Mouse (Mus musculus) ovary, adult 10 weeks (tissue): ENCODE results near the gene Nras. TPM values are rescaled to one million over a fixed set of nuclear protein-coding genes. Genes with fewer than 3 reads are reported as not detected.

ENCODE experiments used
- polyA plus RNA-seq: library from polyadenylated mRNA; stranded (reverse); fragments of 350-450 nt; fragmentation: Illumina TruSeq; extraction: RNeasy Lipid Tissue Mini Kit (QIAGEN cat#74804); gene quantifications from one replicate; pipeline ENCODE4 v1.2.3, GENCODE M21; 2014

Nras gene
- polyA plus RNA-seq: 78.1 TPM

DNA sequence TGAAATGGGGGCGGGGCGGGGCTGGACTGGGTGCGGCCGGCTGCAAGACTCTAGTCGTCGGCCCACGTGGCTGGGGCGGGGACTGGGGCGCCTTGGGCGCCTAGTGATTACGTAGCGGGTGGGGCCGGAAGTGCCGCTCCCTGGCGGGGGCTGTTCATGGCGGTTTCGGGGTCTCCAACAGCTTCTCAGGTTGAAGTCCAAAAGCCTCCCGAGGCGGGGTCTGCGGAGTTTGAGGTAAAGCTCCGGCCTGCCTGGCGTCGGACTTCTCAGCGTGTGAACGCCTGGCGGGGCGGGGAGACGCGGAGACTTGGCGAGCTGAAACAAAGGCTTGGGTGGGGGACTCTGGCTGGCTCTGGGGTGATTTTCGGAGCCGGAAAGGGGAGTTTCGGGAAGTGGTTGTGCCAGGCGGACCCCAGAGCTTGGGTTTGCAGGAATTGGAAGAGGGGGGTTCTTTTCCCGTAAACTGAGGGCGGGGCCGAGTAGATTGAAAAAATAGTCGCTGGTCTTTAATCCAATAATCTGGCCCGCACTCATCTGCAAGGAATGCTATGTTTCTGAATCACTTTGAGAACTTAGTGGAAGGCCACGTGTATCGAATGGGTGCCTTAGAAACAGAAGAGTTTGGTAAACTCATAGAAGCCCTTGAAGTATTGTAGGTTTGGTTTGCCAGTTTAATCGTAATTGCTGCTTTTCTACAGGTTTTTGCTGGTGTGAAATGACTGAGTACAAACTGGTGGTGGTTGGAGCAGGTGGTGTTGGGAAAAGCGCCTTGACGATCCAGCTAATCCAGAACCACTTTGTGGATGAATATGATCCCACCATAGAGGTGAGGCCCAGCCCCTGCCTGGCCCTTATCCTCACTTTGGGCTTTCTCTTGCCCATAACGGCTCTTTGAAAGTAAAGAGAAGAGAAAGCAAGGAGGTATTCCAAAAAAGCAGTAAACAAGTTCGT lies at the start of gene Nras:
Gene Nras, plus strand, starts transcription at position 79 of the 951 bp plus-strand sequence.

DNA sequence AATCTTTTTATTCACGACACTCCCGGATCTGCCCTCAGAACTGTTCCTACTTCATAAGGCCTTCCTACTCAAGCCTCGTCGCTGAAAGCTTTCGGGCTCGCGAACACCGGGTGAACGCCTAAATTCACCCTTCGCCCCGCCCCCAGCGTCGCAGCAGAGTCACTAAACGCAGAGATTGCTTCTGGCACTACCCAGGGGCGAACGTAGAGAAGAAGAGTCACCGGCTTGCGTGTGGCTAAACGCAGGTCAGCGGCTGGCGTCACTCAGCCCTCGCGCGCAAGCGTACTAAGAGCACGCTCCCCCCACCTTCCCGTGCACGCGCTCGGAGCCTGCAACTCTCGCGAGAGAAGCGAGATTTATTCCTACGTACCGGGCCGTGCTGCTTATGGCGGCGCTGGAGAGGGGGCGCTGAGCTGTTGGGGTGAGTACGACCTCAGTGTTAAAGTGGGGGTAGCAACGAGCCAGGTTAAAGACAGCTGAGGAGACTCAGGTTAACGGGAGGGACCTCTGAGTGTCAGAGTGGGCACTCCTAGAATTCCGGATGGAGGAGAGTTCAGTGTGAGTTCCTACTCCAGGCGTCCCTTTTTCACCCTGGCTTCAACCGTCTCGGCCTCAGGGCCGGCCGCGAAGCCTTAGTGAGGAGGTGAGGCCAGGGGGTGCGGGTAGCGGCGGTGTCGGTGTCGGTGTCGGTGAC lies 37.7 kb upstream of the Nras start, which contains the start of gene Csde1:
Gene Csde1, plus strand, starts transcription at position 178 of the 694 bp plus-strand sequence.

DNA sequence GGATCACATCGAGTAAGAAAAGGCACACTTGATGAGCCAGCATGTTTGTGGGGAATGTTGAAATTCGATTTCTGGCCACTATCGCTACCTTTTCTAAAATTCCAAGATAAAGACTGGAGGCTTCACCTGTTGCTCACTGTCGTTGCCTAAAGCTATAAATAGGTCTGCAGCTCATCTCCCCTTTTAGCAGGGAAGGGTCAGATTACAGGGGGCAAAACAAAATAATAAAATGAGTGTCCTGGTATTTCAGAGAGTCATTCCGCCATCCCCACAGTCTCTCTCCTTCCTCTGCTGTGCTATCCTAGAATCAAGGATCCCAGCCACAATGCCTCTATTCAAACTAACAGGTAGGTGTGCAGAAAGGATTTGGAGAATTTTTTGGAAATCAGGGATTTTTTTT lies 15.7 kb downstream of the Nras start, which contains the start of gene Ampd1:
Gene Ampd1, plus strand, starts transcription at position 244 of the 400 bp plus-strand sequence.

DNA sequence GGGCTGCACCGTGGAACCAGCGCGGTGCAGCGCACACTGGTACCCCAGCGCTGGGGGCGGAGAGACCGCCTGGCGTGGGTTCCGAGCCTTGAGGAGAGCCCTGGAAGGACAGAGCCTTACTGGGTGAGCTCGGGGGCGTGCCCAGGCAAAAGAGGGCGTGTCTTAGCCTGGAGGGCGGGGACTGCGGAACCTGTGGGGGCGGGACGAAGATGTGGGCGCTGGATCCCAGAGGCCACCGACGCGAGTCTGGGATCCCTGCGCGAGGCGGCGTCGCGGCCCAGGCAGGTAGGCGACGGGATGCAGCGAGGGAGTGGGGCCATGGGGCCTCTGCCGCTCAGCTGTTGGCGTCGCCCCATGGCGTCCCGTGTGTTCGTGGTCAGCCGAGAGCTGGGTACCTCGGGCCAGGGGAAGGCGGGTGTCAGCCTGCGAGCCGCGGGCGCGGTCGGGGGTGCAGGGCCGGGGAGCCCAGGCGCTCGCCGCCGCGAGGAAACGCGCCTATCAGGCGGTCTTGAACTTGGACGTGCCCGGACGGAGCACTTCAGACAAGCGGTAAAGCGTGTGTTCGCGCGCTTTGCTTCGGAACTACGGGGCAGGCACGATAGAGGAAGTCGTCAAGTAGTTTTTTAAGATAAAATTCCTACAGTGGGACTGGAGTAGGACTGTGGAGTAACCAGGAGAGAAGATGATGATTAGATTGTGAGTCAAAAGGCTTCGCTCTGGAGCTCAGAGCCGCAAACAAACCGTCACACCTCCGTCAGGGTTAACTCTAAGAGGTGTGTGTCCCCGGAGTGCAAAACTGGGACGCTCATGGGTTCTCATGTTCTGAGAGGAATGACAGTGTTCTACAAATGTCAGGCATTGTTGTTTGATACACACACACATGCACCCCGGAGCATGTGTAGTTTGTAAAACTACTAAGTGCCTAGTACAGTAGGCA lies 44.6 kb downstream of the Nras start, which contains the start of gene Dennd2c:
Gene Dennd2c, plus strand, starts transcription at position 151 of the 937 bp plus-strand sequence.

Other genes with a start within 250 kb of the Nras start
- gene Sycp1, start 122.2 kb upstream of the Nras start, polyA plus RNA-seq: 3.0 TPM
- gene Nr1h5, start 94.2 kb upstream of the Nras start, polyA plus RNA-seq: not detected
- gene Sike1, start 62.6 kb upstream of the Nras start, polyA plus RNA-seq: 66.5 TPM
- gene Csde1, start 37.9 kb upstream of the Nras start, polyA plus RNA-seq: 826 TPM
- gene Ampd1, start 15.7 kb downstream of the Nras start, polyA plus RNA-seq: not detected
- gene Dennd2c, start 44.3 kb downstream of the Nras start, polyA plus RNA-seq: 7.1 TPM
- gene Bcas2, start 113.4 kb downstream of the Nras start, polyA plus RNA-seq: 119 TPM
- gene Trim33, start 221.0 kb downstream of the Nras start, polyA plus RNA-seq: 148 TPM